Mouse (Mus musculus): ENCODE results near the gene Gm37240.
A peak's percentile ranks its signal among the peaks of the same experiment; 100 is the strongest.
"Not testable (repeated sequence)": the region's sequence is repeated elsewhere in the genome, so short reads cannot be mapped to it uniquely, and the experiment has no call there.

The Gm37240 gene

GRCm38 (mm10) chr3:84603212-84603611, 1284.1 kb downstream of the Gm37240 start:
- no peak for DNase-seq (ENCODE audit: low spot score in 2 of 2)

- DNase-seq (ENCODE audit: low spot score in 2 of 2), result no peak
Measured at GRCm38 (mm10) chr3:84602759-84603158, 1284.6 kb downstream of the Gm37240 start.

- DNase-seq (ENCODE audit: low spot score in 2 of 2), result no peak
Measured at GRCm38 (mm10) chr3:84601870-84602495, 1285.3 kb downstream of the Gm37240 start.

- no peak for DNase-seq (ENCODE audit: low spot score in 2 of 2)
Measured at GRCm38 (mm10) chr3:84598756-84599155, 1288.6 kb downstream of the Gm37240 start.

GRCm38 (mm10) chr3:84597996-84598734, 1289.2 kb downstream of the Gm37240 start:
- no peak for DNase-seq (ENCODE audit: low spot score in 2 of 2)

- DNase-seq (ENCODE audit: low spot score in 2 of 2), result no peak
Measured at GRCm38 (mm10) chr3:84595677-84596234, 1291.6 kb downstream of the Gm37240 start.

GRCm38 (mm10) chr3:84594894-84595676, 1292.2 kb downstream of the Gm37240 start:
- DNase-seq (ENCODE audit: low spot score in 2 of 2), result no peak

GRCm38 (mm10) chr3:84593274-84593673, 1294.0 kb downstream of the Gm37240 start, which contains the start of gene Tigd4:
TSS of gene Tigd4 (plus strand) at chr3:84593574.
- no peak for DNase-seq (ENCODE audit: low spot score in 2 of 2)

- no peak for DNase-seq (ENCODE audit: low spot score in 2 of 2)
Measured at GRCm38 (mm10) chr3:84586736-84587135, 1300.6 kb downstream of the Gm37240 start.

- no peak for DNase-seq (ENCODE audit: low spot score in 2 of 2)
Measured at GRCm38 (mm10) chr3:84582913-84583276, 1304.4 kb downstream of the Gm37240 start.

- DNase-seq (ENCODE audit: low spot score in 2 of 2), result peak; percentile 89 to 93
Measured at GRCm38 (mm10) chr3:84582023-84582912, 1305.0 kb downstream of the Gm37240 start, which contains the start of gene Arfip1. TSS of gene Arfip1 (minus strand) at chr3:84582625.

- no peak for DNase-seq (ENCODE audit: low spot score in 2 of 2)
Measured at GRCm38 (mm10) chr3:84581696-84582022, 1305.7 kb downstream of the Gm37240 start.

GRCm38 (mm10) chr3:84580716-84581115, 1306.6 kb downstream of the Gm37240 start:
- no peak for DNase-seq (ENCODE audit: low spot score in 2 of 2)

- DNase-seq (ENCODE audit: low spot score in 2 of 2), result no peak
Measured at GRCm38 (mm10) chr3:84570501-84570900, 1316.8 kb downstream of the Gm37240 start.

- DNase-seq (ENCODE audit: low spot score in 2 of 2), result no peak
Measured at GRCm38 (mm10) chr3:84569587-84569986, 1317.7 kb downstream of the Gm37240 start.

- DNase-seq (ENCODE audit: low spot score in 2 of 2), result no peak
Measured at GRCm38 (mm10) chr3:84568540-84568939, 1318.8 kb downstream of the Gm37240 start.

GRCm38 (mm10) chr3:84563415-84563814, 1323.9 kb downstream of the Gm37240 start:
- no peak for DNase-seq (ENCODE audit: low spot score in 2 of 2)

- DNase-seq (ENCODE audit: low spot score in 2 of 2), result not testable (repeated sequence)
Measured at GRCm38 (mm10) chr3:84562911-84563310, 1324.4 kb downstream of the Gm37240 start.

GRCm38 (mm10) chr3:84558301-84558700, 1329.0 kb downstream of the Gm37240 start:
- DNase-seq (ENCODE audit: low spot score in 2 of 2), result no peak

GRCm38 (mm10) chr3:84555780-84556179, 1331.5 kb downstream of the Gm37240 start:
- no peak for DNase-seq (ENCODE audit: low spot score in 2 of 2)

- DNase-seq (ENCODE audit: low spot score in 2 of 2), result no peak
Measured at GRCm38 (mm10) chr3:84547177-84547576, 1340.1 kb downstream of the Gm37240 start.

All from spleen, postnatal 4 days (tissue).